Mouse (Mus musculus) bone marrow macrophage, adult 2 months (primary cell): ENCODE measurements around the gene Timm10b.

Source experiments
- CTCF ChIP-seq: IDR thresholded peaks from 2 replicates; pipeline ENCODE4 v1.5.1; 2012; ENCODE audit warnings: low read depth, mild to moderate bottlenecking, low read length, moderate library complexity
- POLR2A ChIP-seq: IDR thresholded peaks from 2 replicates; pipeline ENCODE4 v1.6.1; 2012; ENCODE audit warnings: mild to moderate bottlenecking, low read depth, low read length, borderline replicate concordance

- TF ChIP-seq CTCF (no peak), POLR2A (no peak)
Measured at GRCm38 (mm10) chr7:105633801-105634135, 6.1 kb upstream of the Timm10b start.
